Mouse (Mus musculus) liver, adult (tissue): ENCODE results near the gene Nbea.

Experiments used
- GATA4 ChIP-seq: IDR thresholded peaks from 2 replicates; pipeline ENCODE4 v1.6.1; 2014; ENCODE audit warnings: mild to moderate bottlenecking, low read length; ENCODE audit not compliant: insufficient replicate concordance

Nbea gene

DNA sequence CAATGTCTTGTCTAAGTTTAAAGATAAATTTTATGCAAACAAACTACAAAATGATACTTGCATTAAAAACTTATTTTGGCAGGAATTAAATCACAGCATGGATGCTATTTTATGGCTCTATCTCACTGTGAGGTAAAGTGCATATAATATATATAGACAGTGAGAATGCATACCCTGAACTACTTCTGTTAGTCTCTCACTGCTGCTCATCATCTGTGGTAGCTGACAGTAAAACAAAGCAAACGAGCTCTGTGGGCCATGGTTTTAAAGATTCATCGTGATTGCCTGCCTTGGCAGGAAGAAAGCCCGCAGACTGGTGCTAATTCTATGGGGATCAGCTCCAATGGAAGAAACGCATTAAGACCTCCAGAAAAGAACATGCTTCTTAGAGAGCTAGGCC, 294.3 kb downstream of the Nbea start:
- TF ChIP-seq GATA4: no peak

DNA sequence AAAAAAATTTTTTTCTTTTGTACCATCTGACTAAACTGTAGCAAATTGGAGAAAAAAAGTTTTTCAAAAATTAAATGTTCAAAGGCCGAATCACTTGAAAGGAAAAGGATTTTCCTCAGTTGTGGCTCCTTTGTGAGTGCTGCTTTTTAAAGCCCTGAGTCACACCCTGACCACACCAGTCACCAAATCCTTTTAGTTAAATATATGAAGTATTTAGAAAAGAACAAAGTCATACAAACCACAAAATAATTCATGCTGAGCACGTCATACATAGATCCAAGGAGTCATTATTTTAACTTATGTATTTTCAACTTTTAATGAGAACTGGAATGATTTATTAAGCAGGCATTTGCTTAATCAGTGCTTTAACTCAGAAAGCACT, 295.7 kb downstream of the Nbea start:
- TF ChIP-seq GATA4: no peak

DNA sequence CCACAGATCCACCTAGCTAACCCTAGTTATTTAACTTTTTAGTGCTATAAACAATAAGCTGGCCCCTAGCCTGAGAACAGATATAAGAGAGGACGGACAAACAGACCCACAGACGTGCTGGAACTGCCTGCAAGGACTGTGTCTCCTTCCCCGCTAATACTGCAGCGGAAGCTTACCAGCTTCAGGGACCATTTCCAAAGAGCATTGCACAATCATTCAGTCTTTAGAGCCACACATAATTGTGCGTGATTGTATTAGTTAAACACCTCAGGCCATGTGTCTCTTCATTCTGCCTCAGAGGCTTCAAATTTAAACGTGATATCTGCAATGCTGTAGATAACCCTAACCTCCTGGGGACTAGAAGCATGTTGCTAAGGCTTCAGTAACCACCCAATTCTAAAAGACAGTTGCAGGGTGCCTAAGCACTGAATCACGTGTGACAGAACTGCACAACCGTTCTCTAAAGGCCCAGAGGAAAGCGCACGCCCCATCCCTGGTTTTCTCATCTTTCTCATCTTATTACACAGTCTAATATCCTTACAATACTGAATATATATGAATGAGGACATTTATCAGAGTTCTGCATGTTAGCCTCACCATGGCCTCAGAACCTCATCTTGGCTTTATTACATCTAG, 296.2 kb downstream of the Nbea start:
- TF ChIP-seq GATA4: no peak

DNA sequence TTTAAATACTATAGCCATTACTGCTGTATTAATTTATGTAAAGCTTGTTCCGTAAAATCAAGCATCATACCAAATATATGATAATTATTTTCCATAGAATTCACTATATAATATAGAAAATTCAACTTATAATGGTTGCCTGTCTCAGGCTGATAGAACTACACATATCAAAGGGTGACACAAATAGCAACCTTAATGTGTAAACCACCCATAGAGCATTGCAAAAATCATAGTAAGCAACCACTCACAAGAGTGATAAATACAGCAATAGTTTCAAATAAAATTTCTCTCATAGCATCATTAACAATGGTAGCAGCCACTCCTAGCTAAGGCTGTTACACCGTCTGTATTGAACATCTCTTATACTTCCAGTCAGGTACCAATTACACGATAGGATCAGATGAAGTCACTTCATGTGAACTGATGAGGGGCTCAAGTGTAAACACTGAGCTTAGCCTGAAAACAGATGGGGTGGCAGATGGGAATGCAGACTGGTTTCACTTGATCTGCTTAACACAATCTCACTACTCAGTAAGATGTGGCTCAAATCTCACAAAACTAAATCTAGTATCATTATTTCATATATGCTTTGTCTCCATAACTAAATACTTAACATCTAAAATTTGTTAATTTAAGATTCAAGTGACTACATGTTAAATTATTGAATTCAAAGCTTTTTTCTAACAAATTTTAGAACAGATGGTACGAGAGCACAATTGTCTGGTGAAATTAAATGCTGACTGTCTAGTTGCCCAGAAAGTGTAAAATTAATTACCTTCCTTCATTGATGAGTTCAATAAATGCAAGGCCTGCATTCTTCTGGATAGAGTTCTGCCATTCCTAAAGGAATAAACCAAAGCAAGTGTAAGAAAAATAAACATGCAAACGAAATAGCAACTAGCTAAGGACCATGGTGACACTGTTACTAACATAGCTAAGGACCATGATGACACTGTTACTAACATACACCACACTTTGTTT, 310.3 kb downstream of the Nbea start:
- no peak for TF ChIP-seq GATA4

DNA sequence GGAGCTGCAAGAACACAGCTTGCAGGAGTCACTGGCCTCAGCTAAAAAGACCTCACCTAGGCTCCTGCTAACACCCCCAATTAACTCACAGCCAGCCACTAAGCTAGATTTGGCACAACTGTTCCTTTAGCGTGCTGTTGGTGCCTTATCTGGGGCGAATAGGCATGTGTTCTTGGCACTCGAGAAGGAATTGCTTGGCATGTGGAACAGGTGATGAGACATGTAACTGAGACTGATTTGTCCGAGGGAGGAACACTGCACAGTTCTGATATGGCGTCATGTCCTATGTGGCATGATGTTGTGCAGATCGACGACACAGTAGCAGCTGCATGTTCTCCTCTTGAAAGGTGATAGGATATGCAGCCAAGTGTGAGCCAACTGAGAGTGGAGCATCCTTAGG, 331.0 kb downstream of the Nbea start:
- TF ChIP-seq GATA4: no peak

DNA sequence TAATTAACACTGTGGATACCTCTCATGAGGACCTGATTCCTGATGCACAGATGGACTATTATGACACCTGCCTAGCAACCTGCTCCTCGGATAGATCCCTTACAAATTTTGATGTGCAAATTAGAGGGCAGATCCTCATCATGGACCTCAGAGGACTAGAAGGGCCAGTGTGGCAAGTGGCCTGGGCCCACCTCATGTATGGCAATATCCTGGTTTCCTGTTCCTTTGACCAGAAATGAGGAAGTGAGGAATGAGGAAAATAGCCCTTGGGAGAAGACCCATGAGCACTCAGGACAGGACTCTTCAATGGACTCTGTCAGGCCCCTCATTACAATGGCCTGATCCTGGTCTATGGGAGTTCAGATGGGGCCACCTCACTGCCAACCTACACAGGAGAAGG, 336.4 kb downstream of the Nbea start:
- no peak for TF ChIP-seq GATA4

DNA sequence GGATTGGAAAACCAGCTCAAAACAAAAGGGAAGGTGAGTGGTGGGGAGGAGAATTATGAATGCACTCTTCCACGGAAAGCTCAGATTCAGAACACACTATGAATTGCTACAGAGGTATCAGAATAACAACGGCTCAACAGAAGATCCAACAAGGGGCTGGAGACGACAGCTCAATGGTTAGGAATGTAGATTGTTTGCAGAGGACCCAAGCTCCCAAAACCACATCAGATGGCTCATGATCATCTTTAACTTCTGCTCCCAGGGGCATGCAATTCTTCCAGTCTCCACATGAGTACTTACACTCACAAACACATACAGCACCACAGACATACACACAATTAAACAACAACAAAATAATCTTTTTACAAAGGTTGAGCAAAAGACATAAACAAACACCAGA, 346.3 kb downstream of the Nbea start:
- TF ChIP-seq GATA4: no peak

DNA sequence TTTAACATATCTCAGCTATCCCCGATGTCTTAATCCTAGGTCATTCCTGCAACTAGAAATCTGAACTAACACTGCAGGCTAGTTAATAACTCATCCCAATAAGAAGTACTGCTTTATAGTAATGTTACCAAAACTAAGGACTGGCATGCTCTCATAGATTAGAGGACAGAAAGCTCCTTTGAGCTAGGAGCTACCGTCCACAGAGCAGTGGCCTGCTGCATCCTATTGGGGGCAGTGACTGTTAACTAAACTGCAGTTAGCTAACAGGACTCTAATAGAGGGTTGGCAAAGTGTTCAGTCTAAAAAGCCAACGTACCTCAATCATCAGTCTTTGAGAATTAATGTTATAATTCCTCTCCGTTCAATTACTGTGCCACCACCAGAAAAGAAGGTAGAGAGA, 348.3 kb downstream of the Nbea start:
- no peak for TF ChIP-seq GATA4

DNA sequence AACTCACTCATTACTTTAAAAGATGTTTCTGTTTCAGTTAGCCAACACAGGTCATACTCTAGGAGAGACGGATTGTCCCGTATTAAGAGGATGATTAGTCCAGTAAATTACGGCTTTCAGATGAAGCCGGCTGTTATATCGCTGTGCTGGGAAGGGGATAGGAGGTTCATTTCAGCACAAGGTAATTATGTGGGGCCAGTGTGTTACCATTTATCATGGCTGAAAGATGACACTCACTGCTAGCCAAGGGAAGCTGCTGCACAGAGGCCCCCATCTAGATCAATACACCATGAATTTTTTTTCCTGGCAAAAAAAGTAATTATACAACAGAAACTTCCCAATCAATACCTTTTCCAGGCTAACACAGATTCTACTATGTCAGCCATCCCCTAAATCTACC, 353.3 kb downstream of the Nbea start:
- no peak for TF ChIP-seq GATA4

DNA sequence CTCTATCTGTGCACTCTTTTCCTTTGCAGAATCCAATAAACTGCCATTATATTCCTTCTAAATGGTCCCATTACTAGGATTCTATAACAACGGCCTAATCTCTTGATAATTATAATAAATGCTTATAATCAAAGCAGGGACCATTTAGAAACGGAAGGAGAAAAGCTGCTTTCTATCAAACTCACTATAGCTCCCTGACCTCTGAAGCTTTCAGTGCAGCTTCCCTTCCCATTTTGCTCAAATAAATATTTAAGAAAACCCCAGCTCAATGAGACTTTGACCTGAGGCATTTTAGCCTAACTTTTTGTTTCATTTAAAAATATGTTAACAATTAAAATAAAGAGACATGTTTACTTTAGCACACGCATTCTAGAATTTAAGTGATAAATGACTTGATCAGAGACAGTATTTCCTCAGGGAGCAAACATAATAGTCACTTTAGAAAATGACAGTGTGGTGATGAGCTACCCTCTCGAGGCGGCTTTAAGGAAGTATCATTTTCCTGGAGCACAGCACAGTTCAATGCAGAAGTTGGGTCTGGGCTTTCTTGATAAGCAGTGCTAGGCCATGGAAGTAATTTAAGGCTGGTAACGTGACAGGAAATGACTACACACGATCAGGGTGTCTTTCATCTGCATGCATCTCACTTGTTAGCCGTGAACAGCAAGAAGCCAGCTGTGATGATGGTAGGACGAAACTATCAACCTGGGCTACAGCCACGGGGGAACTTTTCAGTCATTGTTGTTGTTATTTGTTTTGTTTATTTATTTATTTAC, 354.8 kb downstream of the Nbea start:
- TF ChIP-seq GATA4: peak; percentile 33; the same call in 1 of the 2 replicates

DNA sequence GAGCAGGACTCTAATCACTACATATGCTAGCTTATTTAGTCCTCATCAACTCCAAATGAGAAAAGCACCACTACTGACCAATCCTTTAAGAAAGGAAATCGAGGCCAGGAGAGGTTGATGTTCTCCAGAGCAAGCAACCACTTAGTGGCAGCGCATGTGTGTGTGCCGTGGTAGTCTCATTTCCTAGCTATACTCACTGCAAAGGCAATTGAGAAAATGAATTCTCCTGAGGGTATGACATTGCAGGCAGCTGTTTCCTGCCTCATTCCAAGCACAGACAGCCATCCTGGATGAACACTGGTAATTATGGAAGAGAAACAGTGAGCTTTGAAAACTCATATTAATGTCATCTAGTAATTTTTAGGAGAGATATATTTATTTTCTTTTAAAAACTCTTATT, 358.6 kb downstream of the Nbea start:
- TF ChIP-seq GATA4: no peak

DNA sequence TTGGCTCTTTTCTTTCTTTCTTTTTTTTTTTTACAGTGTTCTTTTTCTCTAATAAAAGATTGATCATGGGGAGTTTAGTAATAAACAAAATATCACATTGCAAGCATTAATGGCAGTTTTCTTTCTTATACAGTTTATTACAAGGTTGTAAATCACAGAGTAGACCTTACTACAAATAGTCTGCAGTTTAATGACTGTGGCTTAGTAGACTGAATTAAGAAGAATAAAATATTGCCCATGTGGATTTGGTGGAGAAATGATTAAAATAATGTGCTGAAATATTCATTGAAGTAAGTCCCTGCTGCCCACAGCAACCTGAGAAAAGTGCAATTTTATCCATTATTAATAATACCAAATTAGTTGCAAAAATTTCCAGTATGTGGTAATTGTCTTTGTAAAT, 363.9 kb downstream of the Nbea start:
- no peak for TF ChIP-seq GATA4

DNA sequence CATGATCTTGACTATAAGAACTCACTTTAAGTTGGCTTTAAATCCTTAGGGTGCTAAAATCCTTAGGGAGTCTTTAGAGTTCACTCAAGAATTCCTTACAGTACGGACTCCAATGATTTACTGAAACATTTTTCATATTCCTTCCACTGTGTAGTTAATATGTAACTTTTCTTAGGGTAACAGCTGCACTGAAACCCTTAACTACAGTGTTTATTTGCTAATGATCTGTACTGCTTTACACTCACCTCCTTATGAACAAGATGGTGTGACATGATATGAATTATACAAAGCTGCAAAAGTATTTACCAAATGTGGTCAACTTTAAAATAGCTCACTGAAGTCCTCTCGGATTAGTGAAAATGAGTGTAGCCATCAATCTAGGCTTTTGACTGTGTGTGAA, 365.4 kb downstream of the Nbea start:
- TF ChIP-seq GATA4: no peak

DNA sequence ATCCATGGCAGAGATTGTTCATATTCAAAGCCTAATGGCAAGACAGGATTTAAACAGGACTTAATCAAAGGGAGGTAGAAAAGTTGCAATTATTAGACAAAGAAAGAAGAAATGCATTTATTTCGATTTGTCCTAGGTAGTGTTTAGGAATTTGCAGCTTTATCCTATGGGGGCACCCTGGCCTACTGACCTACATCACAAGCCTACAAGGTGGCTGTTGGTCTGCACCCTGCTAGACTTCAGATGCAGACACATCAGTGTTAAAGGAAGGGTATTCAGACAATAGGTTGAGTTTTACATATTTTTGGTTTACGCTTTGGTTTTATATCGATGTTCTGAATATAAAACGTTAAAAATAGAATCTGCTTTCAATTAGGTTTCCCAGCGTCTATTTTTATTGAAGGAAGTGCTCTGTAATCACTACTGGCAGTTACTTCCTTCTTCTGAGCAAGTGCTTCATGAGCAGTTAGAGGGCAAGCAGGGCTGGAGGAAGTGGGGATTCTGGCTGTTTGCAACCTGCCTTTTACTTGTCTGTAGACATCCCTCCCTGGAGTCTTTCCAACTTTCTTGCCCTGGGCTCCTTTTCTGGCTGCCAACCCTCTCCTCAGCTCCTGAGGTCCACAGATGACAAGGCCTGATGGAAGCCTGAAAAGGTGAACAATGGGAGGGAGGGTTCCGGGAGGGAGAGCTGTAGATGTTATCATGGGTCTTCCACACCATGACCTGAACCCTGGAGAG, 366.7 kb downstream of the Nbea start:
- TF ChIP-seq GATA4: no peak

DNA sequence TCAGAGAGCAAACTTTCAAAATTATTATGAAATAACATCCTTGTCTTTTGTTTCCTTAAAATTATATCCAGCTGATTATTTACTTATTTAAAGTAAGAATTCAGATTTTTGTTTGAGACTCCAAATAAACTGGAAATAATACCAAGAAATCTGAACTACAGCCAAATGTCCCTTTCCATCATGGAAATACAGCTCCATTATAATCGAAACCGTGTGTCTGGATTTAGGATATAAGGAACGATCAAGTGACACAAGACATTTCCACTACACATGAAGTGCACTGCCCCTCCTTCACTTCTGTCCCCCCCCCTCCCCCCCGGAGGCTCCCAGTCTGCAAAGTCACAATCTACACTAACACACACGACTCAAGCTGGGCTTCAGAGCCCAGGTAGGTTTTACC, 367.4 kb downstream of the Nbea start:
- no peak for TF ChIP-seq GATA4
